Mouse (Mus musculus) gastrocnemius, adult 8-10 months (tissue): ENCODE data around the gene Sapcd2. TPM values are rescaled to one million over a fixed set of nuclear protein-coding genes. Genes with fewer than 3 reads are reported as not detected.
"Not testable (repeated sequence)": the region's sequence is repeated elsewhere in the genome, so short reads cannot be mapped to it uniquely, and the experiment has no call there.

ENCODE experiments used
- DNase-seq, 2 experiments: peaks; one replicate each; pipeline ENCODE4 v3.0.0; 2022; ENCODE audit warnings: low spot score in 2 of 2
- total RNA-seq, 4 experiments: library from RNA; stranded (reverse); gene quantifications; 2 replicates each; pipeline ENCODE4 v1.2.4; 2022

Gene Sapcd2
- total RNA-seq, 4 experiments from 2014 or later: not detected

DNA sequence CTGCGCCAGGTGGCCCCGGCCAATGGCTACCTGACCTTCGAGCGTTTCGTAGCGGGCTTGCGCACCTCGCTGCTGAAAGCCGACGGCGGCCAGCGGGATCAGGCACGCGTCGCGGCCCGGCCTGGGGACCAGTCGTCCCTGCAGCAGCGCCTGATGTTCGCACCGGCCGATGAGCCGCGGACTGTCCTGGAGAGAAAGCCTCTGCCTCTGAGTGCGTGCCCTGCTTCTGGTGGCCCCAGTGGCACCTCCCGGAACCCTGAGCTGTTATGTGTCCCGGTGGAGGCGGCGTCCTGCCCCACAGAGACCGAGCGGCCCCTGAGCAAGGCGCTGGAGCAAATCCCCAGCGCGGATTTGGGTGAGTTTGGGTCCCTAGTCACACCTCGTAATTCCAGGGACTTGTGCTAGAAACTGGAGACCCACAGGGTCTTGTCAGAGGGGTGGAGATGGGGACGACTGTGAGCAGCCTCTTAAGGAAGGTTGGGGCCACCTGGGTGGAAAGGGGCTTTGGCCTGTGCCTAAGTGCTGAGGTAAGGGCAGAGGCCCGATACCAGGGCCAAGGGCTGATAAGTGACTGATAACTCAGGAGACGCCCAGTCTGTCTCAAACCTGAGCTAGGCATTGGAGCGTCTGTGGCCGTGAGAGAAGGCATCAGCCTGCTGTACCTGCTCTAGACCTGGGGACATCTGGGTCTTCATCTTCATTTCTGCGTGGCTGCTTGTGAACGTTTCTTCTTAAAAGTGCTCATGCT is 697 bp downstream of the Sapcd2 start:
- DNase-seq: no peak

DNA sequence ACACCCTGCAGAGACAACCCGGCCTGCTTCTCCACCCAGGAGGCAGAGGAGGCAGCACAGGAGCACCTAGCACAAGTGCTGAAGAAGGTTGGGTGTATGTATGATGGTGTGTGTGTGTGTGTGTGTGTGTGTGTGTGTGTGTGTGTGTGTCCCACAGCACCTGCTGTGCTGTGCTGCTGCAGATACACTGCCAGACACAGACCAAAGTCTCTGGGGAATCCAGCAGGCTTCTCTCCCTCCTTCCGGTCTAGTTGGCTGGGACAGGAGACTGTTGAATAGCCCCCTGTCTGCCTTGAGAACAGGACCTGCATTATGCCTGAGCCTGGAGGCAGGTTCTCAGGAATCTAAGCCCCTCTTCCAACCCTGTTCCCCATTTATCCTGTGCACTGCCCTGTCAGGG is 1.3 kb downstream of the Sapcd2 start:
- DNase-seq: no peak

DNA sequence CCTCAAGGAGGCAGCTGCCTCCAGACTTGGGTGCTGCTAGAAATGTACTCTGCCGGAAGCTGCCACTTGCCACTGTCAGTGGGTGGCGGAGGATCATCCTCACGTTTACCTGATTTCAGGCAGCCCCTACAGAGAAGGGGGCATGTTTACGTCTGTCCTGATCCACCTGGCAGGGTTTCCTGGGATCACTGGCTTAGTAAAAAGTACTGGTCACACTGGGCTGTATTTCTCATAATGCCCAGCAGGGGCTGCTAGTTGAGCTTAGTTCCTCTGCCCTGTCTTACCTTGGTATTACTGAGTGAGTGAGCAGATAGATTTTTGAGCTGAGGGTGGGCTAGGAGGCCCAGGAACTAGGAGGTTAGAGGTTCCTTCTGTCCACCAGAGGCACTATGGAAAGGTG is 4.5 kb downstream of the Sapcd2 start:
- DNase-seq: no peak

DNA sequence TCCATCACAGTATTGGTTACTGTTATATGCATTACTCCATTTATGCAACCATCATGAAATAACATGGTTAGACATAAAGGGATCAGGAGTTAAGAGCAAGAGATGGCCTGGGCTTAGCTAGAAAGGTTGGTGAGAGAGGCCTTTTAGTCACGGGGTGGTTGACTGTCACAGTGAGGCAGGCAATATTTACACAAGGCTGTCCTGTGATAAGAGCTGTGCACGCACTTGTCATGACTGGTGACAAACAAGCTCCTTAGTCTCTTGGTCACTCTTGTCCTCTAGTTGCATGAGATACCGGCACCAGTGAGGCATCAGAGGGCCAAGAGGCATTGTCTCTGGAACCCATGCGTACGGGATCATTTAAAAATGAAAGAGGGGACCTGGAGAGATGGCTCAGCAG is 12.4 kb downstream of the Sapcd2 start:
- no peak for DNase-seq

DNA sequence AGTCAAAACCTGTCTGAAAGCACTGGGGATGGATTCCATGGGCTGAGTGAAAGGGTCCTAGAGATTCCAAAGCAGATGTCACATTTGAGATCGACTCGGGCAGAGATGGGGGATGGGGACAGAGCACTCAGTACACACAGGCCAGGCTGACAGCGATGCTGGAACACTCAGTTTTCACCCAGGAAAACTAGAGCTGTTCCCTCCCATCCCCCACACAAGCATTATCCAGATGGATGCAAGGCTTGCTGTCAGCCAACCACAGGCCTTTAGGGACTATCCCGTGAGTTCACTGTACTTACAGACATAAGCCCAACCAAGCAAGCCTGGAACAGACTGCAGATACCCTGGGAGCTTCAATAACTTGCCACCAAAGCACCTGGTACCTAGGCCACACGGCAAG is 19.1 kb downstream of the Sapcd2 start:
- DNase-seq: no peak

DNA sequence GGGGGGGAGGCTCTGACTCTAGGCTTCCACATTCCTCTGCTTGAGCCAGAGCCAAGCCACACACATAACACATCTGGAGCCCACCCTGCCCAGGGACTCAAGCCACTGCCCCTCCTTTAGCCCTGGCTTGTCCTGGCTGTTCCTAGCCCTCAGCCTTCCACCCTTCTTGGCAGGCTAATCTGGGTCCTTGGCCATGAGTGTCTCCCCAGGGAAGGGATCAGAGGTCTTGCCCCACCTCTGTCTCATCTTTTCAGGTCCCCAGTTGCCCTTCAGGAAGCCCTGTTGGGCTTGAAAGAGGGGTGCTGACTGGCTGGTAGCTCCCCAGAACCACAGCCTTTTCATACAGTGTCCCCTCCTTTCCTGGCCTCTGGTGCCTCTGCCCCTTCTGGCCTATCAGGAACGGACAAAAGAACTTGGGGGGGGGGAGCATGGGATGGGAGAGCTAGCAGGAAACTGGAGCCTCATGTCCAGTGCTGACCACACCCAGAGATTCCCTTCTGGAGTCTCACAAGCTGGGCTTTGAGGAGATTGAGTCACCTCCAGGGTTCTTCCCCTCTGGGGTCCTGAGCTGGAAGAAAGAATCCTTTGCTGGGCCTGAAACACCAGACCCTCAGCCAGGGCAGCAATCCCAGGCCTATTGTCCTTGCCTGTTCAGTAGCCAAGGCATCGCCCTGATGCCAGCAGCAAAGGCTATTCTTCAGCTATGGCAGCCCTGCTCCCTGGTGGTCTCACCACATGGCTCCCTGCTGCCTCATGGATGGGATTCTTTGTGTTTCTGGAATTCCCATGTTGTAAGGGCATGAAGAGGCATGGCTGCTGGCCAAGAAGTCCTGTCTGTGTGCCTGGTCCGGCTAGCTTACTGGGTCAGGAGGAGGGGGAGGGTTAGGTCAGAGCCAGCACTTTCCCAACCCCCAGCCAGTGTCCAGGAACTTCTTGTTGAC is 22.4 kb downstream of the Sapcd2 start:
- peak; percentile 61 to 68 for DNase-seq

DNA sequence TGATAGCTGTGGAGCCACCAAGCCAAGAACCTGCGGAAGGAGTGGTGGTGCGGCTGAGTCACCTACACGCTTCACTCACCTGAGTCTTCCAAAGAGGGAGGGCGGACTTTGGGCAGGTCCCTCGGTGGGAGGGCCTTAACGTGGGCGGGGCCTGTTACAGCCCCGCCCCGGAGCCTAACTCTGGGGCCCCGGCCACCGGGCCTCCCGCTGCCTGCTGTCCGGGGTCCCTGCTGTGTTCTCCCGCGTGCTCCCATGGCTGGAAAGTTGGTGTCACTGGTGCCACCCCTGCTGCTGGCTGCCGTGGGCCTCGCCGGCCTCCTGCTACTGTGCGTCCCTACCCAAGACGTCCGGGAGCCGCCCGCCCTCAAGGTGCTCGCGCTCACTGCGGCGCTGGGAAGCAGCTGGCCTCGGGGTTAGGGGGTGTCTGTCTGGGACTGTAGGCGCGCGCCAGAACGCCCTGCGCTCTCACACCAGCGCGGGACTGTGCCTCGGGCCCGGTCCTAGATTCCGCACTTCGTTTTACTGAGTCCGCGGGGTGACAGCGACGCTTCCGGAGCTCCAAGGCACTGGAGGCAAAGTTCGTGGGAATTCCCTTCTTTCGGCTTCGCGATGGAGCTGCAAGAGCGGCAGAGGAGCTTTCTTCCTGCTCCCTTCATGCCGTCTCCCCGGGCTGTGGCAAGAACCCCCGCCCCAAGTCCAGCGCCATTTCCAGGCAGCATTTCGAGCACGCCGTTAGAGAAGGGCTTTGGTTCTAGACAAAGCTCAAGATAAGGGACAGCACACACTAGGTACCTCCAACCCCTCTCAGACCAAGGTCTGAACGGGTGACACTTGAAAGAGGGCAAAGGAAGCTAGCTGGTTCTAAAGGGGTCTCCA is 23.8 kb downstream of the Sapcd2 start, which contains the start of gene Entpd2:
Entpd2 (plus strand) TSS at position 154 of the 876 bp plus-strand sequence.
- no peak for DNase-seq

DNA sequence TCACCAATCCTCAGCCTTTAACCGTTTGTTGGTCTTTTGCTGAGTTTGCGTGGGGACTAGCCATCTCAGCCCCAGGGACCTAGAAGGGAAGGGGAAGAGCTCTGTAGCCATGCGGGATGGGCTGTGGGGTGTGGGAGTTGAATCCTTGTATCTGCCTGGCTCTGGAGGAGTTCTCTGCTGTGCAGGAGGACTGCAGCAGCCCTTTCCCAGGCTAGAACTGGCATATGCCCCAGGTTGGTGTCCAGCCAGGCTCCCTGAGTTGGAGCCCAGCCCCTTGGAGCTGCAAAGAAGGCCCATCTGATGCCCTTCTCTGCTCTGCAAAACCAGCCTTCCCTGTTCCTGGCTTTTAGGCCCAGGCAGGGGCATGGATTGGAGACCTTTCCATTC is 24.5 kb downstream of the Sapcd2 start:
- no peak for DNase-seq

DNA sequence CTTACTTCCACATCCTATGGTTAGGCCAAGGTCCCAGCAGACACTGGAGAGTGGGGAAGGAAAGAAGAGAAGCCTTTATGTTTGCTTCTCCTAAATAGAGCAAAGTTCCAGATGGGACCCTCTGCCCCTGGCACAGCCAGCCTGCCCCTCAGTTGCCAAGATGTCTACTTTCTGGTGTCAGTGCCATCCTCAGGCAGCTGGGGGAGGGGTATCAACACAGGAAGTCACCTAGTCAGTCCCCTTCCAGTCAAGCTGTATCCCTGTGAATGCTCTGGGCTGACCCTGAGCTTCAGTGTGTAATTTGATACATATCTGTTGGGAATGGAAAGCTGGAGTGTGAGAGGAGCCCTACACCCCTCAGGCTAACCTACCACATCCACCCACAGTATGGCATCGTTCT is 24.9 kb downstream of the Sapcd2 start:
- no peak for DNase-seq

DNA sequence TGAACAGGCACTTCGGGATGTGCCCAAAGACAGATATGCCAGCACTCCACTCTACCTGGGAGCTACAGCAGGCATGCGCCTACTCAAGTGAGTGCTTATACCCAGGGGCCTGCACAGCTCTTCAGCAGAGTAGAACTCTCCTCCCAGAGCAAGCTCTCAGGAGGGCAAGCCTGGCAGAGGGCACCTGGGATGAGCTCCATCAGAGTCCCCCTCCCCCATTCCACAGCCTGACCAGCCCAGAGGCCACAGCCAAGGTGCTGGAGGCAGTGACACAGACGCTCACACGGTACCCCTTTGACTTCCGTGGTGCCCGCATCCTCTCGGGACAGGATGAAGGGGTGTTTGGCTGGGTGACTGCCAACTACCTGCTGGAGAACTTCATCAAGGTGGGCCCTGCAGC is 25.9 kb downstream of the Sapcd2 start:
- no peak for DNase-seq

DNA sequence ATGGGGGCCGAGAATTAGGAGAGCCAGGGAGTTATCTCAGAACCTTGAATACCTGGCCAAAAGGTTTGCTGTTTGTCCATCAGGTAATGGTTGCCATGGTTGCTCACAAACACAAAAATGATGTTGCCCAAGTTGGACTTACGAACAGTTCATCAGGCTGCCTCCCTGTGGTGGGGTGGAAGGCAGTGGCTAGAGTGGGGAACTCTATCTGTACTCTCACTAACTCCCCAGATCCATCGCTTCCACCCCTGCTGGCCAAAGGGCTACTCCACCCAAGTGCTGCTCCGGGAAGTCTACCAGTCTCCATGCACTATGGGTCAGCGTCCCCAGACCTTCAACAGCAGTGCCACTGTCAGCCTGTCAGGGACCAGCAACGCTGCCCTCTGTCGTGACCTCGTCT is 26.9 kb downstream of the Sapcd2 start, which contains the start of gene Npdc1:
Npdc1 (plus strand) TSS at position 301 of the 400 bp plus-strand sequence.
- no peak for DNase-seq

DNA sequence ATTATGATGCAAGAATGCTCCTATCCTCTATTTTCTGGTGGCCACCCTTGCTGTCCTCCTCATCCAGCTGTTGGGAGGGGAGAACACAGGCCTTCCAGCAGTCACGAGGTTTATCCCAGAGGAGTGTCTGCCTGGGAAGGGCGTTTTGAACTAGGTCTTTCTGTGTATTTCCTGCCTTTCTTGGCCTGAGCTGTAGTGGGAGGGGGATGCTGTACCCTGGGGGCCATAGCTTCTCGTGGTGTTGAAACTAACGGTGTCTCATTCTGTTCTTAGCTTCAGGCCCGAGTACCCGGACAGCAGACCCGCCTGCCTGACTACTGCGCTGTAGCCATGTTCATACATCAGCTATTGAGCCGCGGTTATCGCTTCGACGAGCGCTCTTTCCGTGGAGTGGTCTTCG is 28.2 kb downstream of the Sapcd2 start:
- peak; percentile 50 to 51 for DNase-seq

DNA sequence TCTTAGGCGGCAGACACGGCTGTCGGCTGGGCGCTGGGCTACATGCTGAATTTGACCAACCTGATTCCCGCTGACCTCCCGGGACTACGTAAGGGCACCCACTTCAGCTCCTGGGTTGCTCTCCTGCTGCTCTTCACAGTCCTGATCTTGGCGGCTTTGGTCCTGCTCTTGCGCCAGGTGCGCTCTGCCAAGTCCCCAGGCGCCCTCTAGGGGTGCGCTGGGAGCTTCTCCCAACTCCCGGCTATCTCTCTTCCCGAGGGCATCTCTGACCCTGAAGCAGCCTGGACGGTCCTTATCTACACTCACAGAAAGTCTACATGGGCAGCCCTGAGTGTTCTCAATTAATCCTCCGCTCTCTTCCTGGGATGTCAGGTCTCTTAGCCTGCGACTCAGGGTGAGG is 28.6 kb downstream of the Sapcd2 start:
- peak; percentile 45 to 64 for DNase-seq

DNA sequence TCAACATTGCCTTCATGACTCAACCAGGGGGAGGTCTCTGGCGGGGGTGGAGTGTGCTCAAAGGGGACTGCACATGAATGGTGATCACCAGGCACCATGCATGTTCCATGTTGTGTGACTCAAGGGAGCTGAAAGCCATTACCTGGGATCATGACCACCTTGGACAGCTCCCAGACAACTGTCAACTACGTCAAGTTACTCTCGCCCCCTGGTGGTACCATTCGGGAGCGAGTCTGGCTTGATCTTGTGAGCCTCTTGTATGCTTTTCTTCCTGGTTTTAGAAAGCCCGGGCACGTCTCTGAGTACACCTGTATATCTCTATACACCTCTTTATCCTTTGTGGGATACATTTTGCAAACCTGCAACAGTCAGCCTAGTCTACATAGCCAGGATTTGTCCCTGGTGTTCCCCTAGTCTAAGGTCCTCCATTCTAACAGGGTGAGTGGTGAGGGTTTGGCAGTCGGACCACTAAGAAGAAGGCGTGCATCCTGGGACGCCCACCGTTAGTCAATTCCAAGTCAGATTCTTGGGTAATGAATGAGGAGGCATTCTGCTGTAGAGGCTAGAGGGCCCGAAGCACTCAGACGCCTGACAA is 30.4 kb downstream of the Sapcd2 start:
- peak; percentile 42 to 59 for DNase-seq

DNA sequence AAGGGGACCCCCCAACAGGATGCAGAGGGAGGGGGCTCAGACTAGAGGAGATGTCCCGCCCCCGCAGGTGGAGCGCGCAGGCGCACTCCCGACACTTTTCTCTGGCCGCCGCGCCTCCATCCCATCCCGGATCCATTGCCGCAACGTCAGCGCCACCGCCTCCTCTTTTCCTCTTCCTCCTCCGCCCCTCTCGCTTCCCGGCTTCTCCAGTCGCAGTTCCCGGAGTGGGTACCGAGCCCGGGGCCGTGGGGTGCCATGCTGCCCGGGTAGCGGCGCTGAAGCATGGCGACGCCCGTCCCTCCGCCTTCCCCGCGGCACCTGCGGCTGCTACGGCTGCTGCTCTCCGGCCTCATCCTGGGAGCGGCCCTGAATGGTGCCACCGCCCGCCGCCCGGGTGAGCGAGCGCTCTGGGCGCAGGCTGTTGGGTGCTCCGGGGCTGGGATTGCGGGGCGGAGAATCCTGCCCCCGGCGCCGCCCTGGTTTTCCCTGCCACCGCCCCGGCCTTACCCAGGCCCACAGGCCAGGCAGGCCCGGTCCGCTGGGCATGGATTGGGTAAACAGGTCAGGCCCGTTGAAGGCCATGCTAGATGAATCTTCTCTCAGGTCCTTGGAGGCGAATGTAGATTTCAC is 31.0 kb downstream of the Sapcd2 start:
- peak in 1 of 2 experiments; percentile 42 for DNase-seq

DNA sequence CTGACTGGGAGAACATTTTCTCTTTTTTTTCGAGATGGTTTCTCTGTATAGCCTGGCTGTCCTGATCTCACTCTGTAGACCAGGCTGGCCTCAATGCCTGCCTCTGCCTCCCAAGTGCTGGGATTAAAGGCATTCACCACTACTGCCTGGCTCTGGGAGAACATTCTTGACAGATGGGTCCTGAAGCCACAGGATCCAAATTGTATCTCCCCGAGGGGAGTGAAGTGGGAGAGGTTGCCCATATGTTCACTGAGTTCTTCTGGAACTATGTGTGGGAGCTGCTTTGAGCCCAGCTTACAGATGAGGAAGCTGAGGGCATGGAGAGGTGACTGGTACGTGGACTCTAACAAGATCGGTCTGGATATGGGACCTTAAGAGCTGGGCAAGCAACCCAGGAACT is 31.9 kb downstream of the Sapcd2 start:
- DNase-seq: no peak

DNA sequence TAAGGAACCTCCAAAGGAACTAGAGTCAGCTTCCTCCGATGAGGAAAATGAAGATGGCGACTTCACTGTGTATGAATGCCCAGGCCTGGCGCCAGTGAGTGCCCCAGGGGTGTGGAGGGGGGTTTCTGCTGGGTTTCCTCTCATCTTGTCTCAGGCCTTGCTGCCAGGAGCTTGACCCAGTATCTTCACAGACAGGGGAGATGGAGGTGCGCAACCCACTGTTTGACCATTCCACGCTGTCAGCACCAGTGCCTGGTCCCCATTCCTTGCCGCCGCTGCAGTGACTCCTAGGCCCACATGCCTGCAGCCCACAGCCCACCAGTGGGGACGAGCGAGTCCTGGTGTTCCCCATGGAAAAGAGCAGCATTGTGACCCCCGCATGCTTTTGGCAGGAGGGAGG is 36.8 kb downstream of the Sapcd2 start:
- DNase-seq: no peak

DNA sequence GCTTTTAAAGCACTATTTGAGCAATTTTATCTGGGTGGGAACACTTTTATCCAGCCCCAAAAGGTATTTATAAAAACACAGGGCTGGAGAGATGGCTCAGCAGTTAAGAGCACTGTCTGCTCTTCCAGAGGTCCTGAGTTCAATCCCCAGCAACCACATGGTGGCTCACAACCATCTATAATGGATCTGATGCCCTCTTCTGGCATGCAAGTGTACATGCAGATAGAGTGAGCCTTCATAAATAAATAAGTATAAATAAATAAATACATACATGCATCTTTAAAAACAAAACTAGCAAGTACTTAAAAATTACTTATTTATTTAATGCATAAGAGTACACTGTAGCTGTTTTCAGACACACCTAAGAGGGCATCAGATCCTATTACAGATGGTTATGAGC is 41.3 kb downstream of the Sapcd2 start:
- not testable (repeated sequence) for DNase-seq

DNA sequence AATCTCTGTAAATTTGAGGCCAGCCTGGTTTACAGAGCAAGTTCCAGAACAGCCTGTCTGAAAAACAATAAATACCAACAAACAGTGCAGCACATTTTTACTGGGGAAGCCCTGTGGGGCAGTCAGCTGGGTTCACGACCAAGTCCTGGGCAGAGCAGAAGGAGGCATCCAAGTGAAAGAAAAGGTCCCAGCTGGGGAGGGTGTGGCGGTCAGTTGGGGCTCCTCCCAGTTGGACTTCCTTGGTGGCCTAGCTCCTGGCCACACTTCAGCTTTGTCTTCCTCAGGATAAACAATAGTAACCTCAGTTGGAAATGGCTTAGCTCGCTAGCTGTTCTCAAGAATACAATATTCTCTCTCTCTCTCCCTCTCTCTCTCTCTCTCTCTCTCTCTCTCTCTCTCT is 45.3 kb downstream of the Sapcd2 start:
- DNase-seq: no peak

DNA sequence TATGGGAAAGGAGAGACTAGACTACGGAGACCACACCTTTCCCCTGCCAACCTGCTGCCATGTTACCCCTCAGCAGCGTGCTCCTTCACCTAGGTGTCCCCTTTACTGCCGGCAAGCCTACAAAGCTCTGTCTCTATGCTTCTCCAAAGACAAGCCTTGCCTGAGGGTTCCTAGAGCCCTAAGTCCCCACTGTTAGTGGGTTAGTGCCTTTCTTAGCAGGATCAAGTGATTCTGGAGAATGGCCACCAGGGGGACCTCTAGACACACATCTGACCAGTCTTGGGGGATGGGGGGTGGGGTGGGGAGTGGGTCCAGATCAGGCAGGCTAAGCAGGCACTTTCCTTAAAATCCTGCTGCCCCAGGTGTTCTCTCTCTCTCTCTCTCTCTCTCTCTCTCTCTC is 49.8 kb downstream of the Sapcd2 start:
- no peak for DNase-seq
